Mouse (Mus musculus) CH12.LX (cell line): ENCODE data around the gene Hap1.

Experiments
- BHLHE40 ChIP-seq: IDR thresholded peaks from 2 replicates; pipeline ENCODE4 v1.6.1; 2011; ENCODE audit warnings: mild to moderate bottlenecking, low read depth, low read length, improper control_type of control experiment
- CTCF ChIP-seq, 2 experiments: IDR thresholded peaks in 1 of 2; conservative IDR thresholded peaks in 1 of 2; 2 replicates each; pipeline ENCODE4 v1.5.1; 2011 to 2012; ENCODE audit warnings: low read depth in 2 of 2, low read length in 2 of 2, improper control_type of control experiment in 1 of 2, inconsistent platforms in 1 of 2, mild to moderate bottlenecking in 1 of 2, moderate library complexity in 1 of 2
- EP300 ChIP-seq: IDR thresholded peaks from 2 replicates; pipeline ENCODE4 v1.6.1; 2011; ENCODE audit warnings: low read length, improper control_type of control experiment
- KAT2A ChIP-seq: IDR thresholded peaks from 2 replicates; pipeline ENCODE4 v1.6.1; 2012; ENCODE audit warnings: low read length, improper control_type of control experiment, inconsistent platforms; ENCODE audit not compliant: insufficient replicate concordance
- MAX ChIP-seq: IDR thresholded peaks from 2 replicates; pipeline ENCODE4 v1.6.1; 2011; ENCODE audit warnings: low read length, improper control_type of control experiment
- MEF2A ChIP-seq: IDR thresholded peaks from 2 replicates; pipeline ENCODE4 v1.6.1; 2014; ENCODE audit warnings: low read depth, mild to moderate bottlenecking, inconsistent platforms, low read length, improper control_type of control experiment, borderline replicate concordance
- POLR2A ChIP-seq: IDR thresholded peaks from 2 replicates; pipeline ENCODE4 v1.6.1; 2011; ENCODE audit warnings: low read depth, mild to moderate bottlenecking, improper control_type of control experiment, low read length
- USF1 ChIP-seq: IDR thresholded peaks from 2 replicates; pipeline ENCODE4 v1.6.1; 2014; ENCODE audit warnings: low read depth, mild to moderate bottlenecking, inconsistent platforms, low read length, improper control_type of control experiment
- ZC3H11A ChIP-seq: IDR thresholded peaks from 2 replicates; pipeline ENCODE4 v1.6.1; 2012; ENCODE audit warnings: low read depth, mild to moderate bottlenecking, inconsistent platforms, low read length, improper control_type of control experiment
- ZNF384 ChIP-seq: IDR thresholded peaks from 2 replicates; pipeline ENCODE4 v1.6.1; 2012; ENCODE audit warnings: low read depth, low read length, improper control_type of control experiment, inconsistent platforms

DNA sequence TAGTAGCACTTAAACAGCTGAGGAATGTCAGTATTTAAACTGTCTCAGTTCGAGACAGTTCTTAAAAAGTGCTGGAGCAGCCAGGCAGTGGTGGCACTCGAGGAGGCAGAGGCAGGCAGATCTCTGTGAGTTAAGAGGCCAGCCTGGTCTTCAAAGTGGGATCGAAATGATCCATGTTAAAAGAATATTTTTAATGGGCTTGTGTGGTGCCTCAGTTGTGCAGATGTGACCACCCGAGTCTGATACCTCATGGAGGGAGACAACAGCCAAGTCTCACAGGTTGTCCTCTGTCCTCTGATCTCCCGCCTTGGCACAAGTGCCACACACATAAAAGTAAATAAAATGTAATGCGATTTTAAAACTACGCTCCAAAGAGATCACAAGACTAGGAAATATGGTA is 42.6 kb upstream of the Hap1 start:
- TF ChIP-seq USF1 (no peak), POLR2A (no peak), BHLHE40 (no peak), ZC3H11A (no peak), MEF2A (no peak), EP300 (no peak), CTCF (conservative IDR thresholded peaks at IDR 0.05 in 1 of 2, IDR thresholded peaks at IDR 0.05 in 1 of 2; ENCODE audit: low read depth in 2 of 2, low read length in 2 of 2) (no peak), ZNF384 (no peak), MAX (no peak), KAT2A (no peak)
